Mouse (Mus musculus) hindbrain, embryonic 16.5 days (tissue): Measurements from ENCODE around the gene Eif3c. TPM values are rescaled to one million over a fixed set of nuclear protein-coding genes. Genes with fewer than 3 reads are reported as not detected.
A peak's percentile ranks its signal among the peaks of the same experiment; 100 is the strongest.

Experiments used
- microRNA-seq: library from miRNA; unstranded; fragments of <30 nt; microRNA quantifications from one replicate; pipeline ENCODE4, GENCODE M21; 2017
- polyA plus RNA-seq: library from polyadenylated mRNA; unstranded; fragments of >200 nt; fragmentation: Nextera tagmentation; extraction: Ambion mirVana; gene quantifications from 2 replicates; pipeline ENCODE4 v1.2.1, GENCODE M21; 2015

Gene Eif3c
- polyA plus RNA-seq, 1 experiment from 2014 or later = 172 TPM

Small RNAs within 50 kb of the gene (microRNA-seq; reads per million reads assigned to microRNA genes)
- 3.7 reads per million, percentile 12 among the genes with 10 or more reads in this experiment for gene Mir7059

Other genes starting within 250 kb of the Eif3c start
- gene Lat, start 196.8 kb downstream of the Eif3c start, polyA plus RNA-seq = 0.55 and 1.00 TPM in 2 replicates
- gene Spns1, start 189.0 kb downstream of the Eif3c start, polyA plus RNA-seq = 98.1 and 98.9 TPM in 2 replicates
- gene Nfatc2ip, start 169.7 kb downstream of the Eif3c start, polyA plus RNA-seq = 2.1 and 2.3 TPM in 2 replicates
- not detected in 2 replicates for gene Cd19, start 151.5 kb downstream of the Eif3c start, polyA plus RNA-seq
- 23.1 and 26.0 TPM in 2 replicates for gene Rabep2, start 137.7 kb downstream of the Eif3c start, polyA plus RNA-seq
- gene Atp2a1, start 103.3 kb downstream of the Eif3c start, polyA plus RNA-seq = 0.56 and 14.3 TPM in 2 replicates
- 70.7 and 76.5 TPM in 2 replicates for gene Sh2b1, start 91.0 kb downstream of the Eif3c start, polyA plus RNA-seq
- 136 and 137 TPM in 2 replicates for gene Tufm, start 79.0 kb downstream of the Eif3c start, polyA plus RNA-seq
- gene Atxn2l, start 63.0 kb downstream of the Eif3c start, polyA plus RNA-seq = 48.1 and 59.7 TPM in 2 replicates
- gene Apobr, start 18.5 kb upstream of the Eif3c start, polyA plus RNA-seq = 0.36 and 0.88 TPM in 2 replicates
- gene Cln3, start 19.4 kb upstream of the Eif3c start, polyA plus RNA-seq = 37.1 and 38.9 TPM in 2 replicates
- not detected in 2 replicates for gene Il27, start 28.5 kb upstream of the Eif3c start, polyA plus RNA-seq
- gene Nupr1, start 64.5 kb upstream of the Eif3c start, polyA plus RNA-seq = 14.8 and 15.6 TPM in 2 replicates
- gene Sgf29, start 82.9 kb upstream of the Eif3c start, polyA plus RNA-seq = 54.9 and 56.5 TPM in 2 replicates
- gene Sult1a1, start 110.0 kb upstream of the Eif3c start, polyA plus RNA-seq = 11.9 and 12.0 TPM in 2 replicates
- 130 and 133 TPM in 2 replicates for gene Bola2, start 129.0 kb upstream of the Eif3c start, polyA plus RNA-seq
- 13.4 and 15.0 TPM in 2 replicates for gene Slx1b, start 129.4 kb upstream of the Eif3c start, polyA plus RNA-seq
- 119 and 125 TPM in 2 replicates for gene Coro1a, start 141.4 kb upstream of the Eif3c start, polyA plus RNA-seq
- gene Mapk3, start 193.2 kb upstream of the Eif3c start, polyA plus RNA-seq = 114 and 119 TPM in 2 replicates
- 1.4 and 1.5 TPM in 2 replicates for gene Gdpd3, start 199.9 kb upstream of the Eif3c start, polyA plus RNA-seq
- 187 and 200 TPM in 2 replicates for gene Ypel3, start 210.5 kb upstream of the Eif3c start, polyA plus RNA-seq
- gene Tbx6, start 215.1 kb upstream of the Eif3c start, polyA plus RNA-seq = 0.29 and 0.55 TPM in 2 replicates
- 157 and 165 TPM in 2 replicates for gene Ppp4c, start 226.1 kb upstream of the Eif3c start, polyA plus RNA-seq
- gene Fam57b, start 231.3 kb upstream of the Eif3c start, polyA plus RNA-seq = 52.8 and 59.4 TPM in 2 replicates